Mouse (Mus musculus): ENCODE data around the gene Ankrd28.

Ankrd28 gene

DNA sequence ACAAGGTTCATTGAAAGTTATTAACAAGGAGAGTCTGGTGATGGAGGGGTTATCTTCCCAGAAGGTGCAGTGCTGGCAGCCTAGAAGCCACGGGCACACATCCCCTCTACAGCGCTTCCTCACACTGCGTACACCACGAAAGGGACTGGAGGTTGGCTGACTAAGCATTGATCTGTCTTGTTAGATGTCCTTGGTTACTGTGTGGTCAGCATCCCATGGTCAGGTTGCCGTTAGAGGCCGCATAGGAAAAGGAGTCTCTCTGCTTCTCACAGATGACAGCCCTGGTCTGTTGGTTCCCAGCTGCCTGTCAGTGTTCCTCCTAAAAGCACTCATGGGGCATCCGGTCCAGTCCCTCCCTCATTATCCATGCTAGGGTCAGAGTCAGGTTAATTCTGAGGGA, 179.2 kb downstream of the Ankrd28 start:
- DNase-seq (ENCODE audit: low read depth, low spot score), result no peak

DNA sequence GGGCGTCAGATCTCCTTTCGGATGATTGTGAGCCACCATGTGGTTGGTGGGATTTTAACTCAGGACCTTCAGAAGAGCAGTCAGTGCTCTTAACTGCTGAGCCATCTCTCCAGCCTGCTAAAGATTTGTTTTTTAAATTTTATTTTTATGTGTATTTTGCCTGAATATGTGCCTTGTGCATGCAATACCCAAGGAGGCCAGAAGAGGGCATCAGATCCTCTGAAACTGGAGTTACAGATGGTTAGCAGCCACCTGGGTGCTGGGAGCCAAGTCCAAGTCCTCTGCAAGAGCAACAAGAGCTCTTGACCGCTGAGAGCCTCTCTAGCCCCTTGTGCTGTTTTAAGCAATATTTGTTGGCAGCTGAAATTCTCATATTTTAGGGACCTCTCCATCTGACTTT, 180.1 kb downstream of the Ankrd28 start:
- DNase-seq (ENCODE audit: low read depth, low spot score), result no peak
